Mouse (Mus musculus) hindbrain, embryonic 16.5 days (tissue): ENCODE results near the gene Rasa2. TPM values are rescaled to one million over a fixed set of nuclear protein-coding genes. Genes with fewer than 3 reads are reported as not detected.

Experiments used
- ATAC-seq: fragments of 200-750 bp; cut with Nextera tagmentation; 2 replicates; pipeline ENCODE4 v1.8.0; 2017; ENCODE audit warnings: moderate TSS enrichment, moderate library complexity
- H3K27ac ChIP-seq: fragments of 300-500 bp; sonication (generic); 2 replicates; pipeline ENCODE4 v1.5.1; 2014; ENCODE audit warnings: low read depth, mild to moderate bottlenecking, control low read depth, low read length, moderate library complexity
- H3K27me3 ChIP-seq: fragments of 300-500 bp; sonication (generic); replicated peaks from 2 replicates; pipeline ENCODE4 v1.6.1; 2014; ENCODE audit warnings: low read length; ENCODE audit not compliant: control insufficient read depth, insufficient read depth
- H3K36me3 ChIP-seq: fragments of 300-500 bp; sonication (generic); 2 replicates; pipeline ENCODE4 v1.6.1; 2014; ENCODE audit warnings: mild to moderate bottlenecking, low read length, moderate library complexity, mixed read lengths; ENCODE audit not compliant: control insufficient read depth, insufficient read depth
- H3K4me1 ChIP-seq: fragments of 300-500 bp; sonication (generic); 2 replicates; pipeline ENCODE4 v1.6.1; 2014; ENCODE audit warnings: low read depth, low read length; ENCODE audit not compliant: control insufficient read depth, insufficient read depth
- H3K4me2 ChIP-seq: fragments of 300-500 bp; sonication (generic); 2 replicates; pipeline ENCODE4 v1.6.1; 2014; ENCODE audit warnings: mild to moderate bottlenecking, low read length, control low read depth, moderate library complexity
- H3K4me3 ChIP-seq: fragments of 300-500 bp; sonication (generic); 2 replicates; pipeline ENCODE4 v1.5.1; 2014; ENCODE audit warnings: mild to moderate bottlenecking, low read length, control low read depth, moderate library complexity
- H3K9ac ChIP-seq: fragments of 300-500 bp; sonication (generic); 2 replicates; pipeline ENCODE4 v1.6.1; 2014; ENCODE audit warnings: low read depth, mild to moderate bottlenecking, control low read depth, low read length, moderate library complexity
- H3K9me3 ChIP-seq: fragments of 300-500 bp; sonication (generic); 2 replicates; pipeline ENCODE4 v1.6.1; 2014; ENCODE audit warnings: mild to moderate bottlenecking, low read length, moderate library complexity; ENCODE audit not compliant: control insufficient read depth
- whole genome bisulfite sequencing: fragments of 180-500 bp; shearing (Covaris S2); extraction: QIAGEN DNeasy Blood & Tissue Kit; methylation state at CpG from one replicate; pipeline ENCODE4 v1.1.7; 2014; 5-methylcytosine and 5-hydroxymethylcytosine counted together
- polyA plus RNA-seq: library from polyadenylated mRNA; unstranded; fragments of >200 nt; fragmentation: Nextera tagmentation; extraction: Ambion mirVana; gene quantifications from 2 replicates; pipeline ENCODE4 v1.2.1, GENCODE M21; 2015

Rasa2 gene
- polyA plus RNA-seq, 1 experiment from 2014 or later: 17.8 TPM

- Histone ChIP-seq H3K9ac (peak overlapping the region; percentile 63), H3K36me3 (no peaks in the 10 kb centered on the region), H3K27me3 (no peaks in the 10 kb centered on the region), H3K9me3 (no peaks in the 10 kb centered on the region), H3K4me3 (peak overlapping the region; percentile 42), H3K27ac (peak overlapping the region; percentile 84), H3K4me1 (no peaks in the 10 kb centered on the region), H3K4me2 (peak overlapping the region; percentile 77)
- 1% methylated on average over 15 of the region's 15 CpGs for WGBS
- ATAC-seq: peak; percentile 100
Observed at GRCm38 (mm10) chr9:96669877-96670276, 38.5 kb upstream of the Rasa2 start.

- Histone ChIP-seq H3K4me2 (no peak overlapping the region), H3K27ac (no peak overlapping the region), H3K9ac (0 out of 2 replicates have a peak overlapping the region, but pooled peaks have one; percentile 9), H3K4me3 (no peak overlapping the region), H3K4me1 (no peaks in the 10 kb centered on the region), H3K27me3 (no peaks in the 10 kb centered on the region), H3K36me3 (no peaks in the 10 kb centered on the region), H3K9me3 (no peaks in the 10 kb centered on the region)
- peak; percentile 60 for ATAC-seq
- 43% methylated on average over 5 of the region's 5 CpGs for WGBS
Observed at GRCm38 (mm10) chr9:96668628-96669027, 37.2 kb upstream of the Rasa2 start.

- 48% methylated on average over 10 of the region's 10 CpGs for WGBS
- Histone ChIP-seq H3K4me3 (no peak overlapping the region), H3K27ac (no peak overlapping the region), H3K9me3 (no peaks in the 10 kb centered on the region), H3K4me2 (no peak overlapping the region), H3K27me3 (no peaks in the 10 kb centered on the region), H3K4me1 (no peaks in the 10 kb centered on the region), H3K9ac (no peak overlapping the region), H3K36me3 (no peaks in the 10 kb centered on the region)
- peak; percentile 94 for ATAC-seq
Observed at GRCm38 (mm10) chr9:96660510-96661244, 29.3 kb upstream of the Rasa2 start.

- Histone ChIP-seq H3K9ac (no peak overlapping the region), H3K36me3 (no peaks in the 10 kb centered on the region), H3K4me2 (no peak overlapping the region), H3K4me1 (no peaks in the 10 kb centered on the region), H3K27me3 (no peaks in the 10 kb centered on the region), H3K9me3 (no peaks in the 10 kb centered on the region), H3K27ac (no peak overlapping the region), H3K4me3 (no peak overlapping the region)
- ATAC-seq: no peak
- 69% methylated on average over 2 of the region's 2 CpGs for WGBS
Observed at GRCm38 (mm10) chr9:96659801-96660200, 28.4 kb upstream of the Rasa2 start.

GRCm38 (mm10) chr9:96653538-96653937 is 22.1 kb upstream of the Rasa2 start:
- H3K27ac ChIP-seq: no peak overlapping the region
- no peaks in the 10 kb centered on the region for H3K36me3 ChIP-seq
- no peak overlapping the region for H3K4me3 ChIP-seq
- H3K9ac ChIP-seq: no peak overlapping the region
- ATAC-seq: no peak
- no peaks in the 10 kb centered on the region for H3K9me3 ChIP-seq
- H3K27me3 ChIP-seq: no peaks in the 10 kb centered on the region
- no peaks in the 10 kb centered on the region for H3K4me1 ChIP-seq
- 80% methylated on average over 4 of the region's 4 CpGs for WGBS
- H3K4me2 ChIP-seq: no peak overlapping the region

- H3K36me3 ChIP-seq: no peaks in the 10 kb centered on the region
- no peak for ATAC-seq
- 61% methylated on average over 6 of the region's 6 CpGs for WGBS
- no peak overlapping the region for H3K9ac ChIP-seq
- H3K27ac ChIP-seq: no peak overlapping the region
- no peak overlapping the region for H3K4me3 ChIP-seq
- no peaks in the 10 kb centered on the region for H3K4me1 ChIP-seq
- no peaks in the 10 kb centered on the region for H3K27me3 ChIP-seq
- H3K4me2 ChIP-seq: no peak overlapping the region
- H3K9me3 ChIP-seq: no peaks in the 10 kb centered on the region
Observed at GRCm38 (mm10) chr9:96652763-96653162, 21.3 kb upstream of the Rasa2 start.

GRCm38 (mm10) chr9:96650807-96651206 is 19.4 kb upstream of the Rasa2 start:
- Histone ChIP-seq H3K27ac (no peak overlapping the region), H3K4me1 (no peaks in the 10 kb centered on the region), H3K36me3 (no peaks in the 10 kb centered on the region), H3K27me3 (no peaks in the 10 kb centered on the region), H3K4me2 (no peak overlapping the region), H3K9me3 (no peaks in the 10 kb centered on the region), H3K4me3 (no peak overlapping the region), H3K9ac (no peak overlapping the region)
- 85% methylated on average over 7 of the region's 7 CpGs for WGBS
- ATAC-seq: no peak

DNA sequence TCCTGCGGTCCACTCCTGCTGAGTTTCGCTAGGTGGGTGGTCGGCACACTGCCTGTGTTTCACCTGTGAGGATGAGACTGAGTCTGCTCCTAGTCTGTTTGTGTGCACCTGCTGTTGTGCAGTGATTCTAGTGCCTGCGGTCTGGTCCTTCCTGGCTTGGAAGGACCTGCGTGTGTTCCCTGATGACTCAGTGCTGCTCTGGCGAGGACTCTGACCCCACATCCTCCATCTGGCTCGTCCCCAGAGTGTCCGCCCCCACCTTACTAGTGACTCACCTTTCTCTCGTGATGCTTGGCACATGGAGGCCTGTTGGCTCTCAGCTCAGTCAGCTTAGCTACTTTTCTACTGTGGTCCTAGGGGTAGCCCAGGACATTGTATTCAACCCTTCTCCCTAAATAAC is 18.5 kb upstream of the Rasa2 start:
- Histone ChIP-seq H3K4me2 (no peak overlapping the region), H3K36me3 (no peaks in the 10 kb centered on the region), H3K27me3 (no peaks in the 10 kb centered on the region), H3K9me3 (no peaks in the 10 kb centered on the region), H3K9ac (no peak overlapping the region), H3K27ac (no peak overlapping the region), H3K4me1 (no peaks in the 10 kb centered on the region), H3K4me3 (no peak overlapping the region)
- 69% methylated on average over 9 of the region's 9 CpGs for WGBS
- no peak for ATAC-seq

- Histone ChIP-seq H3K4me3 (no peak overlapping the region), H3K4me2 (no peak overlapping the region), H3K4me1 (no peaks in the 10 kb centered on the region), H3K9ac (no peak overlapping the region), H3K36me3 (no peaks in the 10 kb centered on the region), H3K27ac (no peak overlapping the region), H3K27me3 (no peaks in the 10 kb centered on the region), H3K9me3 (no peaks in the 10 kb centered on the region)
- 91% methylated on average over 4 of the region's 4 CpGs for WGBS
- ATAC-seq: no peak
Observed at GRCm38 (mm10) chr9:96649362-96649761, 17.9 kb upstream of the Rasa2 start.
